21 mouse cellular contexts compared by ENCODE assay signal in the genomic region with DNA sequence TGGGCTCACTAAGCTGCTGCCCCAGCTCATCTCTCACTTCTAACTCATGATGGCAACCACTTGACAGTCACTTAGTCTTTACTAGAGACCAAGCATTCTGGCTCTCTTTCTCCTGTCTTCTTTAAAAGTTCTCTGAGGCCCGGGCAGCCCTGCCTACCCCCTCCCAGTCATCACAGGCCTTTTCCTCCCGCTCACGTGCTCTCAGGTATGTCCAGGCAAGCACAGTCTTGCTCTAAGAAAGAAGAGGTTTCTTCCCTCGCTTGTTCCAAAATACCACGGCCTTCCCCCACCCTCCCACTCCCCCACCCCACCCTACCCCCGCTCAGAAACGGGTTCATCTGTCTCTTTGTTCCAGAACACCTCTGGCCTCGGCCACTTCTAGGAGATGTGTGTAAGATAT. TPM values are rescaled to one million over a fixed set of nuclear protein-coding genes. Genes with fewer than 3 reads are reported as not detected.
"Had no signal": no experiment of that assay in that cellular context is flagged by ENCODE, and none has a peak within 500 bp of the region (broad histone marks: within the 10 kb centered on the region; RNA-seq: fewer than 3 reads in every experiment).

No protein-coding gene starts in this region.

- H3K9ac ChIP-seq: kidney, embryonic 15.5 days; liver, embryonic 12.5 days; lung, embryonic 14.5 days; midbrain, embryonic 15.5 days; neural tube, embryonic 12.5 days had no signal

- H3K36me3 ChIP-seq: kidney, embryonic 15.5 days; liver, embryonic 12.5 days; midbrain, embryonic 15.5 days; neural tube, embryonic 12.5 days had no signal

- ATAC-seq: intestine, embryonic 16.5 days; liver, embryonic 12.5 days; midbrain, embryonic 15.5 days had no signal

- H3K9me3 ChIP-seq: kidney, embryonic 15.5 days; liver, embryonic 12.5 days; midbrain, embryonic 15.5 days; neural tube, embryonic 12.5 days had no signal

- H3K4me3 ChIP-seq: kidney, embryonic 15.5 days; liver, embryonic 12.5 days; megakaryocyte, embryonic 14.5 days; midbrain, embryonic 15.5 days; neural tube, embryonic 12.5 days had no signal

- H3K27me3 ChIP-seq: midbrain, embryonic 15.5 days; neural tube, embryonic 12.5 days had no signal

- H3K4me2 ChIP-seq: kidney, embryonic 15.5 days; liver, embryonic 12.5 days; lung, embryonic 14.5 days; midbrain, embryonic 11.5 days; midbrain, embryonic 15.5 days; neural tube, embryonic 12.5 days had no signal

- H3K27ac ChIP-seq: kidney, embryonic 15.5 days; liver, embryonic 12.5 days; macrophage; midbrain, embryonic 15.5 days; neural tube, embryonic 12.5 days had no signal

- H3K4me1 ChIP-seq: liver, embryonic 12.5 days; midbrain, embryonic 15.5 days; neural tube, embryonic 12.5 days had no signal

- DNase-seq: kidney, adult 2 months; kidney, postnatal 25 days; layer of hippocampus, adult 9-11 months; layer of hippocampus, postnatal 36 days; lung, embryonic 14.5 days; lung, postnatal 14 days; thymus, postnatal 36 days had no signal

RNA-seq across cellular contexts. Expression of a gene that starts 16.0 kb away (rescaled TPM):
- total RNA-seq: layer of hippocampus, postnatal 36 days; left cerebral cortex, adult 8-10 months; left cerebral cortex, postnatal 25 days; monocyte, adult 5-6 weeks; neutrophil, adult 5-6 weeks had no signal
- polyA plus RNA-seq: intestine, embryonic 16.5 days; kidney, adult 2 months; kidney, embryonic 15.5 days; liver, embryonic 12.5 days; liver, embryonic 16.5 days; lung, embryonic 14.5 days; macrophage; midbrain, embryonic 11.5 days; midbrain, embryonic 15.5 days; neural tube, embryonic 12.5 days; testis, adult 2 months had no signal

RNA-seq across cellular contexts. Expression of a gene that starts 27.3 kb away (rescaled TPM):
- total RNA-seq: layer of hippocampus, postnatal 36 days; left cerebral cortex, adult 8-10 months; left cerebral cortex, postnatal 25 days; monocyte, adult 5-6 weeks; neutrophil, adult 5-6 weeks had no signal
- polyA plus RNA-seq: intestine, embryonic 16.5 days; kidney, adult 2 months; kidney, embryonic 15.5 days; liver, embryonic 12.5 days; liver, embryonic 16.5 days; lung, embryonic 14.5 days; macrophage; midbrain, embryonic 11.5 days; neural tube, embryonic 12.5 days; testis, adult 2 months had no signal

RNA-seq across cellular contexts. Expression of a gene that starts 31.9 kb away (rescaled TPM):
- total RNA-seq: monocyte, adult 5-6 weeks; neutrophil, adult 5-6 weeks had no signal
- polyA plus RNA-seq: intestine, embryonic 16.5 days; kidney, adult 2 months; kidney, embryonic 15.5 days; liver, embryonic 12.5 days; liver, embryonic 16.5 days; lung, embryonic 14.5 days; macrophage had no signal

RNA-seq across cellular contexts. Expression of a gene that starts 47.7 kb away (rescaled TPM):
- total RNA-seq: monocyte, adult 5-6 weeks; neutrophil, adult 5-6 weeks had no signal
- polyA plus RNA-seq: intestine, embryonic 16.5 days; kidney, adult 2 months; kidney, embryonic 15.5 days; liver, embryonic 12.5 days; liver, embryonic 16.5 days; lung, embryonic 14.5 days; macrophage; midbrain, embryonic 11.5 days; midbrain, embryonic 15.5 days; neural tube, embryonic 12.5 days; testis, adult 2 months had no signal

RNA-seq across cellular contexts. Expression of a gene that starts 57.5 kb away (rescaled TPM):
- total RNA-seq: left cerebral cortex, adult 8-10 months; left cerebral cortex, postnatal 25 days; monocyte, adult 5-6 weeks had no signal
- polyA plus RNA-seq: lung, embryonic 14.5 days; macrophage had no signal
